Mouse (Mus musculus) limb, embryonic 11.5 days (tissue): ENCODE measurements at regions not wholly inside any gene's neighbourhood (a gene's known extent, or its start where the extent isn't known, plus 50 kb on each side); places are given as distances from the start of the nearest gene placed in this dataset.

Source experiments
- ATAC-seq: fragments of 200-750 bp; cut with Nextera tagmentation; 2 replicates; pipeline ENCODE4 v1.8.0; 2017; ENCODE audit warnings: low read depth; ENCODE audit not compliant: insufficient number of reproducible peaks, low FRiP score, low TSS enrichment
- DNase-seq: peaks from one replicate; pipeline ENCODE4 v3.0.0-alpha.2; 2015; ENCODE audit warnings: low spot score
- H3K27ac ChIP-seq: fragments of 300-500 bp; sonication (generic); replicated peaks from 2 replicates; pipeline ENCODE4 v1.5.1; 2014; ENCODE audit warnings: low read depth, mild to moderate bottlenecking, low read length
- H3K27me3 ChIP-seq: fragments of 300-500 bp; sonication (generic); 2 replicates; pipeline ENCODE4 v1.6.1; 2014; ENCODE audit warnings: mild to moderate bottlenecking, low read length, mixed read lengths; ENCODE audit not compliant: control insufficient read depth, insufficient read depth
- H3K36me3 ChIP-seq: fragments of 300-500 bp; sonication (generic); 2 replicates; pipeline ENCODE4 v1.6.1; 2014; ENCODE audit warnings: mild to moderate bottlenecking, low read length, moderate library complexity, mixed read lengths; ENCODE audit not compliant: control insufficient read depth, insufficient read depth
- H3K4me1 ChIP-seq: fragments of 300-500 bp; sonication (generic); 2 replicates; pipeline ENCODE4 v1.6.1; 2014; ENCODE audit warnings: low read length, mixed read lengths; ENCODE audit not compliant: control insufficient read depth, insufficient read depth
- H3K4me2 ChIP-seq: fragments of 300-500 bp; sonication (generic); 2 replicates; pipeline ENCODE4 v1.6.1; 2014; ENCODE audit warnings: low read depth, mild to moderate bottlenecking, moderate library complexity; ENCODE audit not compliant: severe bottlenecking
- H3K4me3 ChIP-seq: fragments of 300-500 bp; sonication (generic); 2 replicates; pipeline ENCODE4 v1.5.1; 2014; ENCODE audit warnings: low read depth, low read length
- H3K9ac ChIP-seq: fragments of 300-500 bp; sonication (generic); 2 replicates; pipeline ENCODE4 v1.6.1; 2014; ENCODE audit warnings: mild to moderate bottlenecking, low read length
- H3K9me3 ChIP-seq: fragments of 300-500 bp; sonication (generic); 2 replicates; pipeline ENCODE4 v1.6.1; 2016; ENCODE audit warnings: low read length; ENCODE audit not compliant: control insufficient read depth
- WGBS: fragments of 180-500 bp; shearing (Covaris S2); extraction: QIAGEN DNeasy Blood & Tissue Kit; methylation state at CpG from one replicate; pipeline ENCODE4 v1.1.7; 2014; 5-methylcytosine and 5-hydroxymethylcytosine counted together

DNA sequence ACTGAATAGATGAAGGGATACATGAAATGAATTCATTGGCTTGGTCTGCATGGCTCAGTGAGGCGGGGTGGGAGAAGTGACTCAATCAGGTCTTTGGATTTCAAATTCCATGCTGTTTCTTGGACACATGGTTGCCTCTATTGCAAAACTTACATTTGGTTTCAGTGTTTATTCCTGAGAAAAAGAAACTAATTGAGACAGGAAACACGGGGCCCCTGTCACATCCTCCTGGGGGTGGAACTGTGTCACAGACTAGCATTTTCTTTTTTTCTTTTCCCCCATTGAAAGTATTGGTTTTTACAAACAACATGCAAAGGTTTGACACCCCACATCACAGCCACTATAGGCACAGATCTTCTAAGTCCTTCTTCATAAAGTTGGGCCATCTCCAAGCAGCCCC lies 375.8 kb upstream of the Pik3r1 start:
- H3K27ac ChIP-seq = no peak overlapping the region
- ATAC-seq (no peak), DNase-seq (no peak)
- no peaks in the 10 kb centered on the region for H3K27me3 ChIP-seq
- no peak overlapping the region for H3K9ac ChIP-seq
- H3K4me2 ChIP-seq = no peak overlapping the region
- H3K9me3 ChIP-seq = no peaks in the 10 kb centered on the region
- 85% methylated on average over 2 of the region's 2 CpGs for WGBS
- H3K36me3 ChIP-seq = no peaks in the 10 kb centered on the region
- no peak overlapping the region for H3K4me3 ChIP-seq
- no peaks in the 10 kb centered on the region for H3K4me1 ChIP-seq

DNA sequence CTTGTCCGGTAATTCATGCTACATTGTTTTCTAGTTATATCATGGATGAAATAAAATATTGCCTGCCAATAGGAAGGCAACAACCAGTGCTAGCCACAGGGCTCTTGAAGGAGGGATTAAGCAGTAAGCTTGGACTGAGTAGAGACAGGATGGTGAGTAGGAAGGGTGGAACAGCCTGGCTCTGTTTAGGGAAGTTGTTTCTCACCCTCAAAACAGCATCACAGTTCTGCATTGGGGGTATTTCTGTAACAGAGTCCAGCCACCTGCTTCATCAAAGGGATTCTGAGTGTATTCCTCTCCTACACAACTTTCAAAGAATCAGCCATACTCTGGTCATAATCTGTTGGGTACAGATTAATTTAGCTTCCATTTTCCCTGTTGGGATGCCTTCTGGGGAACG lies 380.0 kb upstream of the Pik3r1 start:
- DNase-seq (no peak), ATAC-seq (no peak)
- Histone ChIP-seq H3K9ac (no peak overlapping the region), H3K27ac (no peak overlapping the region), H3K9me3 (no peaks in the 10 kb centered on the region), H3K4me2 (no peak overlapping the region), H3K4me3 (no peak overlapping the region), H3K4me1 (no peaks in the 10 kb centered on the region), H3K27me3 (no peaks in the 10 kb centered on the region), H3K36me3 (no peaks in the 10 kb centered on the region)
- 91% methylated on average over 2 of the region's 2 CpGs for WGBS

DNA sequence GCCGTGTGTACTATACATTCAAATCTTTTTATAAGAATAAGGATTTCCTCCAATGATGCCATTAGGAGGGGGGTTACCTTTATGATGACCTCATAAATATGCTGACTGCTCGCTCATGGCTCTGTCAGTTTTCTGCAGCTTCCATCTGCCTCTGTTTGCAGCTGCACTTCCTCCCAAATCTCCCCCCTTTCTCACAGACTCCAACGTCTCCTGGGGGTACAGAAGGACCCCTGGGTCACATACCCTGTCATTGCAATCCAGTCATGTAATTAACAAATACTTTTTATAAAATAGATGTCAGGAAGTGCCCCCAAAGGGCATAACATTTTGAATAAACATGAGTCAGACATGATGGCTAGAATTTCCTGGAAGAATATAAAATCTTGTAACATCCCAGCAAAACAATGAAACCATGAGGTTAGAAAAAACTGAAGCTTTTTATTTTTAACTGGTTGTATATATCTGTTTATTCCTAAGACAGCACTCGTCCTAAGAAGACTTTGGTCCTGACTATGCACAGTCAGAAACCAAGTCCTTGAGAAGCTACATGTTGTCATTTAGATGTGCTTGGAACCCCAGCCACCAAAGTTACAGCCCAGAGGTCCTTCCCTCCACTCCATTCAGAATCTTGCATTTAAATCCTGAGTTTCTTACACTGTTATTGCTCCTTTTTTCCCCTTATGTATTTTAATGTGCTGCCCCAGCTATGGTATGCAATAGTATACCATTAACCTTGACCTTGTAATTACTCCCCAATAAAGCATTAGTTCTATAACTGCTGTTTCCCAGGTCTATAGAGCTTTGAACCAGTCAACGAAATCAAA lies 386.0 kb upstream of the Pik3r1 start:
- ATAC-seq = no peak
- Histone ChIP-seq H3K9ac (no peak overlapping the region), H3K27me3 (no peaks in the 10 kb centered on the region), H3K4me1 (no peaks in the 10 kb centered on the region), H3K27ac (no peak overlapping the region), H3K9me3 (no peaks in the 10 kb centered on the region; the same call in 1 of the 2 replicates), H3K36me3 (no peaks in the 10 kb centered on the region), H3K4me2 (no peak overlapping the region), H3K4me3 (no peak overlapping the region)
- 39% methylated on average over 5 of the region's 5 CpGs for WGBS
- DNase-seq = no peak

DNA sequence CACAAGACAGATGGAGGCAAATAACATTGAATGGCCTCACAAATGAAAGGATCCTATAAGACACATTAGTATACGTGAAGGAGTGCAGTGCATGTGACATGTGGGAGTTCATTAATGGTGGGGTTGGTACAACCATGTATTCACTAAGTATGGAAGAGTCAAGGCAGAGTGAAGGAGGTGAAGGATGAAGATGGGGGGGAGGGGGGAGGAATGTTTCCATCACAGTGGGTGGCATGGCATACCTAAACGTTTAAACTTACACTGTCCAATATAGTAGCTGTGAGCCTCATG lies 386.5 kb upstream of the Pik3r1 start:
- DNase-seq = no peak
- no peak for ATAC-seq
- no peaks in the 10 kb centered on the region for H3K36me3 ChIP-seq
- H3K4me1 ChIP-seq = no peaks in the 10 kb centered on the region
- no peak overlapping the region for H3K4me3 ChIP-seq
- no peaks in the 10 kb centered on the region; the same call in 1 of the 2 replicates for H3K9me3 ChIP-seq
- WGBS = 14% methylated on average over 2 of the region's 2 CpGs
- no peaks in the 10 kb centered on the region for H3K27me3 ChIP-seq
- no peak overlapping the region for H3K9ac ChIP-seq
- H3K27ac ChIP-seq = no peak overlapping the region
- H3K4me2 ChIP-seq = no peak overlapping the region

DNA sequence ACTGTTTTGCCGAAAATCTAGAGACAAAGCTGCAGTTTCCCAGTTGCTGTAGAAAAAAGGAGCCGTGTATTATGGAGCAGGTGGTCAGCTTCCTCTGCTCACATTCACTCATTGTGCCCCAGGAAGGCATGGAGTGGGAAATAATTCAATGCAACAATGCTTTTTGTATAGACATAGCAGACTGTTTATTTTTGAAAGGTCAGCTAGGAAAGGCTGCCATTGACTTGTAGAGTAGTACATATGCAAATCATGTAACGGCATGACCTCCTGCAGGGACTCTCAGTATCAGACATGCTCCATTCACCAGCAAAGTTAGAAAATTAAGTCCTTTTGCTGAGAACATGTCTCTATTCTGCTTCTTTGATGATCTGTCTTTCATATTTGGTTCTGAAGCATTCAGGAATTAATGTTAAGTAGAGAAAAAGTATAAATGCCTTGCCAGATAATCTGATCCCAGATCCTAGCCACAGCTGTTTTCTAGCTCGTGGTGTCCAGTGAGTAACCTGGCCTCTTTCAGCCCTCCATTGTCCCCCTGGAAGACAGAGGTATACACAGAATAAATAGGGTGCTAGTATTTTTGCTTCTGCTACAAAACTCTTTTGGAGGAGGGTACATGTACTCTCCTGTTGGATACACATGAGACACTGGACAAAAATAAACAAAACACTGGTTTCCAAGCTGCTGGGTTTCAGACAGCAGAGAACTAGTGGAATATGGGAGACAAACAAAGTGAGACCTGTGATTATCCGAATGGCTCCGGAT lies 389.5 kb upstream of the Pik3r1 start:
- 82% methylated on average over 6 of the region's 6 CpGs for WGBS
- Histone ChIP-seq H3K27me3 (no peaks in the 10 kb centered on the region), H3K36me3 (no peaks in the 10 kb centered on the region), H3K9me3 (no peaks in the 10 kb centered on the region; the same call in 1 of the 2 replicates), H3K4me3 (no peak overlapping the region), H3K27ac (no peak overlapping the region), H3K4me2 (no peak overlapping the region), H3K4me1 (no peaks in the 10 kb centered on the region), H3K9ac (no peak overlapping the region)
- ATAC-seq (no peak), DNase-seq (no peak)

DNA sequence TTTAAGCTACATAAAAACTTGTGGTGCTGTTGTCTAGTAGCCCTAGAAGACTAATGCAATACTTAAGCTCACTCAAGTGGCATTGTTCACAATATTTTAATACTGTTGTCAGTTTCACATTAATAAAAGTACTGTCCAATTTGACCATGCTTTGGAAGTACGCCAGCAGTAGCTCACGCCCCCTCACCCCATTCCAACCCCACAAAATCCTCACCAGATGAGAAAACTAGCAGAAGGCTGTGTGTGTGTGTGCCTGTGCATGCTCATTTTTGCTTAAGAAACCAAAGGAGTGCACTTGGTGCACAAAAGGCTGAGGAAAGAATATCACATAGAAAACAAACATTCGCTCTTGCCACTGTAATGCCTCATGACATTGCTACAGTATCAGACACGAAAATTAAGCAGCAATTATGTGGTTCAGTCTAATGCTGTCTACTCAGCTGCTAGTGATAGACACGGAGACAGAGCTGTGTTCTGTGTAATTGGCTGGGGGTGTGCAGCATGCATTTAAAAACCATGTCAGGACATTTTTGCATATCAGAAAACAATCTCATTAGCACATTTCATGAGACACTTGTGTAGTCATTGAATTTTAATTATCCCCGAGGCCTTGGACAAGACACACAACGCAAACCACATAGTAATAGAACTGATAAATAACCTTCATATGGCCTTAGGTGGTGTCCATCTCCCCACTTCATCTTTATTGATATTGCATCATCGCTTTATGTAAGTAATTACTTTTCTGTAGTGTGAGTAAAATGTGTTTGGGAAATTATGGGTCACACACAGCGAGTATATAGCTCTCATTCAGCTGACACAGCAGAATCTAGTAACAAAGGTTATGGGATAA lies 405.6 kb upstream of the Pik3r1 start:
- WGBS = 88% methylated on average over 9 of the region's 9 CpGs
- H3K4me2 ChIP-seq = no peak overlapping the region
- DNase-seq (no peak), ATAC-seq (no peak)
- H3K27me3 ChIP-seq = no peaks in the 10 kb centered on the region
- no peaks in the 10 kb centered on the region for H3K9me3 ChIP-seq
- H3K4me1 ChIP-seq = no peaks in the 10 kb centered on the region
- H3K27ac ChIP-seq = no peak overlapping the region
- H3K36me3 ChIP-seq = no peaks in the 10 kb centered on the region
- H3K9ac ChIP-seq = no peak overlapping the region
- H3K4me3 ChIP-seq = no peak overlapping the region

DNA sequence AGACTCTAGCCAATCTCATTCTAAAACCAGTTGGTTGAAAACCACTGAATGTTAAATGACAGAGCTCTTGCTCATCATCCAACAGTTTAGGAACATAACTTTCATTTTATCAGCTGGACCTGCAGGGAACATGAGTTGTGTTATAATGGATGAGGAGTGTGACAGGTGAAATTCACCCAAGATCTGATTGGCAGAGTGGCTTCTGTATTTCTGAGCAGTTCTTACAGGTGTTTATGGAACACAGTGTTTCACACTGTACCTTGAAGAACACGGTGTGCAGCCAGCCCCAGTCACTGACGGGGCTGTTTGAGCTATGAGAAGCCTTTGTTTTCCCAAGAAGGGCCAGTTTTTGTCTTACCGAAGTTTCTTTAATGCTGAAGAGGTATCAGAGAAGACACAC lies 406.4 kb upstream of the Pik3r1 start:
- 91% methylated on average over 3 of the region's 3 CpGs for WGBS
- H3K4me2 ChIP-seq = no peak overlapping the region
- no peak overlapping the region for H3K9ac ChIP-seq
- DNase-seq (no peak), ATAC-seq (no peak)
- no peak overlapping the region for H3K4me3 ChIP-seq
- H3K9me3 ChIP-seq = no peaks in the 10 kb centered on the region
- H3K27me3 ChIP-seq = no peaks in the 10 kb centered on the region
- no peaks in the 10 kb centered on the region for H3K36me3 ChIP-seq
- no peaks in the 10 kb centered on the region for H3K4me1 ChIP-seq
- H3K27ac ChIP-seq = no peak overlapping the region

DNA sequence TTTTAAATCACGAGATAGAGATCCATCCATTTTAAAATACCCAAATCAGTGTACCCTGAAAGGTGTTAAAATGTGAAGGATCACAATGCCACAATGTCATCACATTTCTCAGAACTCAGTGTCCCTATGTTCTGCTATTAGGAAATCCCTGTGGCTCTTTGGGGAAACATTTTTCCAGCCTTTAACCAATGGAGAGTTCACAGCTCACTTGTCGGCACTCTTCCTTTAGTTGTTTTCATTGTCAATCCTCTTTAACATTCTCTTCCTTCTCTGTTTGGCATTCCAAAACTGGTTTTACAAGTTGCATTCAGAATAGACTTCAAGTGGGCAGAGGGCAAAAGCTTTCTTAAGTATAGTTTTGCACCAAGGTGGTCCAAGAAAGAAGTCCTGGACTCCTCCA lies 406.9 kb upstream of the Pik3r1 start:
- H3K9me3 ChIP-seq = no peaks in the 10 kb centered on the region
- 83% methylated on average over 2 of the region's 2 CpGs for WGBS
- DNase-seq (no peak), ATAC-seq (no peak)
- no peak overlapping the region for H3K27ac ChIP-seq
- no peak overlapping the region for H3K4me3 ChIP-seq
- no peaks in the 10 kb centered on the region for H3K36me3 ChIP-seq
- no peak overlapping the region for H3K4me2 ChIP-seq
- H3K27me3 ChIP-seq = no peaks in the 10 kb centered on the region
- no peak overlapping the region for H3K9ac ChIP-seq
- no peaks in the 10 kb centered on the region for H3K4me1 ChIP-seq
